Mouse (Mus musculus) forebrain, embryonic 13.5 days (tissue): ENCODE results near the gene Slc24a5. TPM values are rescaled to one million over a fixed set of nuclear protein-coding genes. Genes with fewer than 3 reads are reported as not detected.

Source experiments
- ATAC-seq: fragments of 200-750 bp; cut with Nextera tagmentation; 2 replicates; pipeline ENCODE4 v1.8.0; 2017
- H3K27ac ChIP-seq: fragments of 300-500 bp; sonication (generic); 2 replicates; pipeline ENCODE4 v1.5.1; 2015; ENCODE audit warnings: inconsistent platforms, mild to moderate bottlenecking, moderate library complexity
- H3K27me3 ChIP-seq: fragments of 300-500 bp; sonication (generic); 2 replicates; pipeline ENCODE4 v1.6.1; 2015; ENCODE audit warnings: mild to moderate bottlenecking, inconsistent platforms
- H3K36me3 ChIP-seq: fragments of 300-500 bp; sonication (generic); 2 replicates; pipeline ENCODE4 v1.6.1; 2015; ENCODE audit warnings: mild to moderate bottlenecking, inconsistent platforms; ENCODE audit not compliant: poor library complexity, severe bottlenecking
- H3K4me1 ChIP-seq: fragments of 300-500 bp; sonication (generic); 2 replicates; pipeline ENCODE4 v1.6.1; 2015; ENCODE audit warnings: inconsistent platforms
- H3K4me2 ChIP-seq: fragments of 300-500 bp; sonication (generic); 2 replicates; pipeline ENCODE4 v1.6.1; 2015; ENCODE audit warnings: inconsistent platforms, mild to moderate bottlenecking, moderate library complexity
- H3K4me3 ChIP-seq: fragments of 300-500 bp; sonication (generic); 2 replicates; pipeline ENCODE4 v1.5.1; 2015; ENCODE audit warnings: mild to moderate bottlenecking, inconsistent platforms
- H3K9ac ChIP-seq: fragments of 300-500 bp; sonication (generic); 2 replicates; pipeline ENCODE4 v1.6.1; 2015; ENCODE audit warnings: mild to moderate bottlenecking, inconsistent platforms
- H3K9me3 ChIP-seq: fragments of 300-500 bp; sonication (generic); replicated peaks from 2 replicates; pipeline ENCODE4 v1.6.1; 2016; ENCODE audit warnings: inconsistent platforms
- WGBS: fragments of 180-500 bp; shearing (Covaris S2); methylation state at CpG from one replicate; pipeline ENCODE4 v1.1.7; 2015; 5-methylcytosine and 5-hydroxymethylcytosine counted together
- polyA plus RNA-seq: library from polyadenylated mRNA; unstranded; fragments of >200 nt; fragmentation: Nextera tagmentation; extraction: Ambion mirVana; gene quantifications from 2 replicates; pipeline ENCODE4 v1.2.1, GENCODE M21; 2015

The Slc24a5 gene
- polyA plus RNA-seq, 1 experiment from 2014 or later = 4.6 TPM

DNA sequence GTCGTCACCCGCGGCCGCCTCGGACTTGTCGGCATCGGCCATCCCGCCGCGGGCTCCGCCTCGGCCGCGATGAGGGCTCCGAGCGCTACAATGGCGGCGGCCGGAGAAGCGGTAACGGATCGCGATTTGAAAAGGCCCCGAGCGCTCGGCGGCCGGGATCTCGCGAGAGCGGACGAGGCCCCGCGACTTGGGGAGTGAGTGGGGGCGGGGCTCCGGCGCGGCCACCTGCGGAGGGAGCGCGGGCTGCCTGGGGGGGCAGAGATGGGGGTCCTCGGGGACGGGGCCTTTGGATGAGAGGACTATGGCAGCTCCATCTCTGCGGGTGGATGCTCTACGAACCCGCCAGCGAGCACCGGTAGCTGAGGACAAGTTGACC, 55.5 kb downstream of the Slc24a5 start, which contains the start of gene Myef2:
Gene Myef2, minus strand, starts transcription at position 185 of the 376 bp plus-strand sequence.
- Histone ChIP-seq H3K9ac (peak within 1 kb of the TSS; percentile 99), H3K4me2 (peak within 1 kb of the TSS; percentile 67), H3K27me3 (no peaks in the 10 kb centered on the region), H3K9me3 (no peaks in the 10 kb centered on the region), H3K4me1 (peaks cover 30% of the 10 kb centered on the region), H3K36me3 (no peaks in the 10 kb centered on the region), H3K4me3 (peak within 1 kb of the TSS; percentile 85), H3K27ac (peak within 1 kb of the TSS; percentile 95)
- under 1% methylated on average over 36 of the region's 48 CpGs for WGBS
- peak; percentile 89 for ATAC-seq

DNA sequence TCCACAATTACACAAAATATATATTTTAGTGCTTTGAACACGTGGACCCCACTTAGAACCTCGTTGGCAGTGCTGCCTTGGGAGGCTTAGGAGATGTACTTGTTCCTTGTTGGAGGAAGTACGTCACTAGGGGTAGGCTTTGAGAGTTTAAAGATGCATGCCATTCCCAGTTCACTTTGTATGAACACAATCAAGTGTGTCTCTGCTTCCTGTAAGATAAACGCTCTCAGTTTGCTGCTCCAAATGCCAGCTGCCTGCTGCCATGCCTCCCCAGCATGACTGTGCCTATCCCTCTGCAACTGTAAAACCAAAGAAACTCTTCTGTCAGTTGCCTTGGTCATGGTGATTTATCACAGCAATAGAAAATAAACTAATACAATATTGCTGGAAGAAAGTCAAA, 57.9 kb downstream of the Slc24a5 start:
- Histone ChIP-seq H3K4me3 (no peak overlapping the region), H3K9me3 (no peaks in the 10 kb centered on the region), H3K36me3 (no peaks in the 10 kb centered on the region), H3K4me1 (peaks cover 15% of the 10 kb centered on the region), H3K27me3 (no peaks in the 10 kb centered on the region), H3K9ac (no peak overlapping the region), H3K4me2 (no peak overlapping the region), H3K27ac (no peak overlapping the region)
- no peak for ATAC-seq
- WGBS = 44% methylated on average over 4 of the region's 4 CpGs

DNA sequence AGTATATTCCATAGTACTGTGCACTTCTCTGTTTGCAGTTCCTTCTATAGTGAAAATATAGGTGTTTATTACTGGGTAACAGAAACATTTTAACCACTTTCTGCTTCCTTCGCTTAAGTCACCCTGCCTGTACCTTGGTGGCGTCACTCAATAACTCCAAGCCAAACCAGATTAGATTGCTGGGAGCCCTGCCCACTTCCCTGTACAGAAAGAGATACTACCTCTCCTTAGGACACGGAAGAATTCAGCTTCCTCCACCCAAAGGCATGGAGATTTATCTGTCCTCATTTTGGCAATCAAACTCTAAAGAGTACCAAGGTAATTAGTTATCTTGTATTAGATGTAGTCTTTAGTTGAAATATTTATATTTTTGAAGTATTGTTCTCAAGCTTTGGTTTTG, 58.9 kb downstream of the Slc24a5 start:
- H3K9ac ChIP-seq = no peak overlapping the region
- 90% methylated on average over 3 of the region's 3 CpGs for WGBS
- H3K4me1 ChIP-seq = peaks cover 6% of the 10 kb centered on the region
- no peak for ATAC-seq
- no peaks in the 10 kb centered on the region for H3K36me3 ChIP-seq
- no peaks in the 10 kb centered on the region for H3K27me3 ChIP-seq
- no peak overlapping the region for H3K27ac ChIP-seq
- H3K4me2 ChIP-seq = no peak overlapping the region
- H3K9me3 ChIP-seq = no peaks in the 10 kb centered on the region
- H3K4me3 ChIP-seq = no peak overlapping the region

DNA sequence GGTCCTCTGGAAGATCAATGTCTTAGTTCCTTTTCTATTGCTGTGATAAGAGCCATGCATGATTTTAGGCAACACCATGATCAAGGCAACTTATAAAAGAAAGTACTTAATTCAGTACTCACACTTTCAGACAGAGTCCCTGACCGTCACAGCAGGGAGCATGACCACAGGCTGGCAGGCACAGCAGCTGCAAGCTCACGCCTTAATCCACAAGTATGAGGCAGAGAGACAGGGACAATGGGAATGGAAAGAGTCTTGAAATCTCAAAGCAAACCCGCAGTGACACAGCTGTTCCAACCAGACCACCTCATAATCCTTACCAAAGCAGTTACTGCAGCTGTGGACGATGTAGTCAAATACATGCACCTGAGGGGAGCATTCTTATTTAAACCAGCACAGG, 66.2 kb downstream of the Slc24a5 start:
- Histone ChIP-seq H3K27me3 (no peaks in the 10 kb centered on the region), H3K9me3 (no peaks in the 10 kb centered on the region), H3K9ac (no peak overlapping the region), H3K36me3 (no peaks in the 10 kb centered on the region), H3K4me1 (peaks cover 13% of the 10 kb centered on the region), H3K4me3 (no peak overlapping the region), H3K4me2 (no peak overlapping the region), H3K27ac (no peak overlapping the region)
- WGBS = 22% methylated on average over 4 of the region's 4 CpGs
- ATAC-seq = no peak

DNA sequence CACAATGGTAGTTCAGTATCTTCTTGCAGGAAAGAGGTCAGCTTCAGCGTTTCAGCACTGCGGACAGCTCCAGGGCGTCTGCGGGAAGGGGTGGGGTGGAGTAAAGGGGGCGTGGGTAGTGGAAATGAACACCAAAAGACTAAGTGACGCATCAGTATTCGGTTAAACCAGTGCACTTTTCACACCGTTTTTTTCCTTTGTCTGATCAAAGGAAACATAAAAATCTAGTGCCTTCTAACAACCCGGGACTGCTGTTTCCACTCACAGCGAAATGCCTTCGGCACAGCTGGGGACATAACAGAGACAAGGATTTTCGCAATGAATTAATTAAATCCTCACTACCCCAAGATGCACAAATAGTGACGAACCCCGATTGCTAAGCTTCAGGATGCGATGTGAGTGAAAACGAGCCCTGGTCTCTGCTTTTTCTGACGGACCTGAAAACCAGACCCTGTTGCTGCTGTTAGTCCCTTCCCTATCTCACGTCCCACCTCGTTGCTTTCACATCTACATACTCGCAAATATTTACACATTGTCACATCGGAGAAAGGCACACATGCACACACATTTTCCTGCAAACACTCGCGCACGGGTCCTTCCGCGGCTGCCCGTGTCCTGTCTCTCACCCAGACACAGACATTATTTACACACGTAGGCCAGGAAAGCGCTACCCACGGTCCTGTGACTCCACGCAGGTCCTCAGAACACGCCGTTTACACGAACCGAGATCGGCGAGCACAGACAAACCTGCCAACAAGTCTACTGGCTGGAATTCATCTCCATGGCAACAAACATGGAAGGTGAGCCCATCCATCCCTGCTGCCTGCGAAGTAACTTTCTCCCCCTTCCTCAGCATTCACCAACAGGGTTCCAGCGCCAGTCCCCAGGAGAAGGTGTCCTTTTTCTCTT, 68.2 kb downstream of the Slc24a5 start, which contains the start of gene Ctxn2:
Gene Ctxn2, plus strand, starts transcription at position 790 of the 909 bp plus-strand sequence.
- Histone ChIP-seq H3K36me3 (no peaks in the 10 kb centered on the region), H3K4me3 (peak within 1 kb of the TSS; percentile 45), H3K9ac (peak within 1 kb of the TSS; percentile 60), H3K9me3 (no peaks in the 10 kb centered on the region), H3K4me1 (peaks cover 13% of the 10 kb centered on the region), H3K4me2 (peak within 1 kb of the TSS; percentile 69), H3K27ac (no peak within 1 kb of the TSS; the same call in 1 of the 2 replicates), H3K27me3 (no peaks in the 10 kb centered on the region)
- WGBS = 2% methylated on average over 39 of the region's 39 CpGs
- ATAC-seq = peak; percentile 83

DNA sequence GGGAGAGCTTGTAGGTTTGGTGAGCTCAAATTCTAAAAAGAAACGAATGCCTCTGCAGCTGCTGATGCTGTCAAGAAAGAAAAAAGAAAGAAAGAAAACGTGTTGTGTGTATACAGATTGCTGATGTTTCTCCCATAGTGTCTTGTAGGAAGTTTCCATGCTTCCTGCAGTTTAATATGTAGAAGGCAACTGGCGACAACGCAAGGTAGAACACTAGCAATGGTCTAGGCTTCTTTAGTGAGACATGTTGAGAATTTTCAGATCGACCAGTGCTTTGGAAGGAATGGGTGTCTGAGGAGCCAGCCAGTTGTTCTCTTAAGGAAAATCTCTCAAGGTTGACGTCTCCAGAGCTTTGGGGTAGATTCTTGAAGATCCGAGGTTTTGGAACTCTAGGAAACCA, 68.9 kb downstream of the Slc24a5 start:
- no peak; the same call in 1 of the 2 replicates for ATAC-seq
- 0 out of 2 replicates have a peak overlapping the region, but pooled peaks have one; percentile 60 for H3K9ac ChIP-seq
- WGBS = 33% methylated on average over 7 of the region's 7 CpGs
- no peaks in the 10 kb centered on the region for H3K36me3 ChIP-seq
- H3K27ac ChIP-seq = no peak overlapping the region
- peak overlapping the region; percentile 69 for H3K4me2 ChIP-seq
- H3K4me1 ChIP-seq = peaks cover 13% of the 10 kb centered on the region
- peak overlapping the region; percentile 45 for H3K4me3 ChIP-seq
- H3K9me3 ChIP-seq = no peaks in the 10 kb centered on the region
- no peaks in the 10 kb centered on the region for H3K27me3 ChIP-seq

Other genes with a start within 250 kb of the Slc24a5 start
- 270 and 293 TPM in 2 replicates for gene Myef2, start 55.5 kb downstream of the Slc24a5 start, polyA plus RNA-seq
- gene Ctxn2, start 68.6 kb downstream of the Slc24a5 start, polyA plus RNA-seq = 0.87 and 1.2 TPM in 2 replicates
- gene Slc12a1, start 84.4 kb downstream of the Slc24a5 start, polyA plus RNA-seq = not detected in 2 replicates
- 188 and 199 TPM in 2 replicates for gene Dut, start 179.1 kb downstream of the Slc24a5 start, polyA plus RNA-seq